Comparison of ENCODE assay signal across 14 mouse cellular contexts in genomic region chr14:25526872-25527271, GRCm38 (mm10).
DNase-seq lines count a peak whose midpoint lies in the region; ATAC-seq lines count a peak whose summit lies in the region.
"Had no signal": no experiment of that assay in that cellular context is flagged by ENCODE, and none has a peak within 500 bp of the region (broad histone marks: within the 10 kb centered on the region; RNA-seq: fewer than 3 reads in every experiment).

No protein-coding gene starts in this region.

- no peak overlapping the region for H3K9ac ChIP-seq in hindbrain, embryonic 15.5 days
- H3K9ac ChIP-seq in hindbrain, embryonic 13.5 days = no peak overlapping the region
- H3K9ac ChIP-seq in liver, embryonic 11.5 days (ENCODE audit: low read depth, low read length) = peak overlapping the region; percentile 34; the same call in 1 of the 2 replicates
- H3K9ac ChIP-seq: neural tube, embryonic 12.5 days had no signal

- ATAC-seq in hindbrain, embryonic 15.5 days (ENCODE audit: low FRiP score, low read depth) = no peak
- no peak for ATAC-seq in hindbrain, embryonic 13.5 days (ENCODE audit: low FRiP score)
- no peak for ATAC-seq in liver, embryonic 11.5 days (replicated peaks; ENCODE audit: low FRiP score)

- H3K27ac ChIP-seq in hindbrain, embryonic 15.5 days (replicated peaks) = 0 out of 2 replicates have a peak overlapping the region, but pooled peaks have one; percentile 24
- H3K27ac ChIP-seq in hindbrain, embryonic 13.5 days = no peak overlapping the region
- H3K27ac ChIP-seq in liver, embryonic 11.5 days (ENCODE audit: low read depth, low read length) = peak overlapping the region; percentile 55
- H3K27ac ChIP-seq: neural tube, embryonic 12.5 days had no signal

- no peaks in the 10 kb centered on the region for H3K27me3 ChIP-seq in hindbrain, embryonic 15.5 days
- H3K27me3 ChIP-seq in hindbrain, embryonic 13.5 days = no peaks in the 10 kb centered on the region
- no peaks in the 10 kb centered on the region for H3K27me3 ChIP-seq in liver, embryonic 11.5 days (replicated peaks; ENCODE audit: control insufficient read depth, insufficient read depth, low read length)
- H3K27me3 ChIP-seq: neural tube, embryonic 12.5 days had no signal

- no peaks in the 10 kb centered on the region for H3K36me3 ChIP-seq in hindbrain, embryonic 15.5 days
- peaks cover 8% of the 10 kb centered on the region; the same call in 1 of the 2 replicates for H3K36me3 ChIP-seq in hindbrain, embryonic 13.5 days
- H3K36me3 ChIP-seq in liver, embryonic 11.5 days (ENCODE audit: control insufficient read depth, insufficient read depth, low read length) = no peaks in the 10 kb centered on the region

- H3K4me1 ChIP-seq in hindbrain, embryonic 15.5 days (replicated peaks) = peaks cover 43% of the 10 kb centered on the region
- H3K4me1 ChIP-seq in hindbrain, embryonic 13.5 days (replicated peaks) = peaks cover 61% of the 10 kb centered on the region
- H3K4me1 ChIP-seq in liver, embryonic 11.5 days (replicated peaks; ENCODE audit: control insufficient read depth, insufficient read depth, low read length) = peaks cover 69% of the 10 kb centered on the region

- H3K4me2 ChIP-seq in hindbrain, embryonic 15.5 days = no peak overlapping the region
- H3K4me2 ChIP-seq in hindbrain, embryonic 13.5 days = no peak overlapping the region
- no peak overlapping the region for H3K4me2 ChIP-seq in liver, embryonic 11.5 days
- H3K4me2 ChIP-seq: midbrain, embryonic 11.5 days; neural tube, embryonic 12.5 days had no signal

- WGBS in hindbrain, embryonic 15.5 days = 84% methylated on average over 8 of the region's 8 CpGs
- WGBS in hindbrain, embryonic 13.5 days = 88% methylated on average over 7 of the region's 8 CpGs
- WGBS in liver, embryonic 11.5 days = 89% methylated on average over 8 of the region's 8 CpGs

- H3K4me3 ChIP-seq in hindbrain, embryonic 15.5 days = no peak overlapping the region
- H3K4me3 ChIP-seq in hindbrain, embryonic 13.5 days = no peak overlapping the region
- no peak overlapping the region for H3K4me3 ChIP-seq in liver, embryonic 11.5 days (ENCODE audit: low read depth, low read length)
- H3K4me3 ChIP-seq: neural tube, embryonic 12.5 days had no signal

- peak; percentile 80 to 87 for DNase-seq in adrenal gland, adult (ENCODE audit: inconsistent age in 2 of 2, low spot score in 1 of 2)
- no peak for DNase-seq in adrenal gland, adult 18-20 months (ENCODE audit: low spot score in 2 of 2)
- DNase-seq in NIH3T3 (ENCODE audit: low read depth) = peak; percentile 33
- DNase-seq in liver, embryonic 11.5 days (ENCODE audit: low spot score) = no peak
- no peak for DNase-seq in frontal cortex, adult 2 months (ENCODE audit: extremely low spot score in 1 of 2, low spot score in 1 of 2)
- DNase-seq in kidney, postnatal 4 days = no peak
- DNase-seq: heart, postnatal 36 days; kidney, adult 9 months; lung, adult 2 months; thymus, postnatal 25 days had no signal

- H3K9me3 ChIP-seq in hindbrain, embryonic 15.5 days = no peaks in the 10 kb centered on the region
- H3K9me3 ChIP-seq in hindbrain, embryonic 13.5 days = no peaks in the 10 kb centered on the region
- H3K9me3 ChIP-seq in liver, embryonic 11.5 days (ENCODE audit: control insufficient read depth, low read length) = no peaks in the 10 kb centered on the region
- H3K9me3 ChIP-seq: neural tube, embryonic 12.5 days had no signal

Comparison
In these comparisons a context has a peak if more than half of its experiments do, and no peak if none do; other contexts are left out.
1. DNase-seq: peak in adrenal gland, adult (2 of 2) and NIH3T3 (single experiment); none in adrenal gland, adult 18-20 months (0 of 2), liver, embryonic 11.5 days (single experiment), frontal cortex, adult 2 months (0 of 2) and kidney, postnatal 4 days (0 of 2).